Mouse (Mus musculus) embryo, embryonic 11 days (tissue): ENCODE data around the gene Slco4a1.

ENCODE experiments used
- DNase-seq: peaks from one replicate; pipeline ENCODE4 v3.0.0-alpha.2; 2015

Gene Slco4a1

DNA sequence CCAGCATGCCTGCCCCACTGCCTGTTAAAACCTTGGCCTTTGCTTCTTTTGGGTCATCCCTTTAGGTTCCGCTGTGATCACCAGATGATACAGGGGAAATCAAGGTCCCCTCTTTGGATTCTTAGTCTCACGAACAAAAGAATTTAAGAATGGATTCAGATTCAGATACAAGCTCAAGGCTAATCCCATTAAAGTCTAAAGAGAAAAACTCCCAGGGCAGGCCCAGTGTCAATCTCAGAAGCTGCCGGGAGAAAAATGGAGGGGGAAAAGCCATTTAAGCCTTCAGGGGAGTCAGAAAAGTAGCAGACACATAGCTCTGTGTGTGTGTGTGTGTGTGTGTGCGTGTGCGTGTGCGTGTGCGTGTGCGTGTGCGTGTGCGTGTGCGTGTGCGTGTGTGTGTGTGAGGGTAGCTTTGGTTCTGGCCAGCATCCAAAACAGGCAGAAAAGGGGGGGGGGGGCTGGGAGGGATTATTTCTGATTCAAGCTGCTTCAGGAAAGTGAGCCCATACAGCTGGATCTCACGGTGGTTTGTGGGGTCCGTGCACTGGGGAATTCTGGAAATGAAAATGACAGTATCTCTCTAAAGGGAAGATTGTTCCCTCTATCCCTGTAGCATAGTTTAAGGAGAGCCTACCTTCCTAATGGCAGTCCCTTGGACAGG is 52.5 kb downstream of the Slco4a1 start:
- no peak for DNase-seq

DNA sequence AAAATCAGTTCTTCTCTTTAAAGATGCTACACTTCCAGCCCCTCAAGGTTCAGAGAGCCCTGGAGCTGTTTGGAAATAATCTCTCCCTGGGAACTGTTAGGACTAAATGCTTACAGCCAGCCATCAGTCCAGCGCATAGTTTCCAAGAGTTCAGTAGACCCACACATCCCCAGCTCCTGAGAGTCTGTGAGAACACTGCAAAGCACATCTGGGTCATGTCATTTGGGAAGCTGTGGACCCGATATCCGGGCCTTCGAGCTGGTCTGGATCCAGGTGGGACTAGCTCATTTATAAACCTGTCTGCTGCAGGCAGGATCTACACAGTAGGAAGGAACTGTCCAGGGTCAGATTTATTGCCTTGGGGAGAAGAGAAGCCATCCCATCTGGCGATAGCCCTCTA is 54.8 kb downstream of the Slco4a1 start:
- no peak for DNase-seq

DNA sequence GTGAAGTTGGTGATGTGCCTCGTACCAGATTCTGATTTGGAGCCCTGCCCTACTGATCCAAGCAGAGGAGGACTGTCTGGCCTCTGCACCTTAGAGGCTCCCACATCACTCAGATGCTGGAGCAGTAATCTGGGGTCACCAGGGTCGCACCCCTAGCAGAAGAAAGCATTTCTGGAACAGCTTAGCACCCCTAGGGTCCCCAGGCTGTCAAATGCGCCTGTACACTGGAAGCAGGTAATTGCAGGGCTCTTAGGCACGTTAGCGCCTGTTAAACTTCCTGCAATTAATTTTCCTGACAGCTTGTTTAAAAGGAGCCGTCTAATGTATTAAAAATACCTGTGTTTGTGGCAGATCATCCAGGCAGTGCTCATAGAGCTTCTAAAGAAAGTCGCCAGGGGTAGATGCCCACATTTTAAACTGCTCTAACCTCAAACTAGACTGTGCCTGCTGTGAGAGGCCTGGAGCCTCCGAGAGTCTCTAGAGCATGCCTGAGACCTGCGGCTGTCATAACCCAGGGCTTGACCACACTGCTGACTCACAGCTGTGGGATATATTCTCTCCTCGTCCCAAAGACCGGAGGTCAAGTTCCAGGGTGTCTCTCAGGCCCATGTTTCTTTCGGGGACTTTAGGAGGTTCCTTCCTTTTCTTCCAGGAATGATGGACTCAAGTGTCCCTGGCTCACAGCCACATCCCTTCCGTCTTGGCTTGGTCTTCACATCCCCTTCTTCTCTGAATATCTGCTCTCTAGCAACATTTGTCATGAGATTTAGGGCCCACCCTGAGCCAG is 56.0 kb downstream of the Slco4a1 start:
- DNase-seq, result no peak

DNA sequence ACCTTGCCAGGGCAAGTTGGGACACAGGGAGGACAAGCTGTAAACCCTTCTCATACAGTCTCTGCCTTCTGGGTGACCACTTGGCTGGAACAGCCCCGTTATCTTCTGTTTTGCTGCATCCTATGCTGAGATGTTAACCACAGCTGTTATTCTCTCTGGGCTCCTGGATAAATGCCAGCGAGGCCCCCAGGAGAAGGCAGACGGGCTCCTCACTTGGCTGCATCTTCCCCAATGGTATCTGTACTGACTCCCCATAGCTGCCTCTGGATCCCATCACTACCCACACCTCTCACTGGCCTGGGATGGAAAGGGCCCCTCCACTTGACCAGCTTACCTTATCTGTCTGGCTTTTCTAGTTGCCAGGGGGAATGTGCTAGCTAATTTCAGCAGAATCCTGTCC is 57.0 kb downstream of the Slco4a1 start:
- no peak for DNase-seq

DNA sequence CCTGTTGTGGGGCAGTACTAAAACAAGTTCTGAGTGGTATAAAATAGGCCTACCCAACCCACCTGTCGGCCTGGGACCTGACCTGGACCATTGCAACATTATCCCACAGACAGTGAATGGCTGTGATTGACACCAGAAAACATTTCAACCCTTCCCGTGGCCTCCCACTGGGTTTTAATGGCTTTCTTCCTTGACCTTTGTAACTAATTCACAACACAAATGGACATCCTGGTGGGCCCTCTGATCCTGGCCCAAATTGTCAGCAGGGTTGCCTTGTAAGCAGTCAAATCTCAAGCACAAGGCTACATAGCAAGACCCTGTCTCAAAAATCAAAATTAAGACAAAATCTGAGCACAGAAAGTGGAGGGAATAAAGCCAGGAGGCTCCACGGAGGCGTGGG is 57.8 kb downstream of the Slco4a1 start:
- DNase-seq, result no peak

DNA sequence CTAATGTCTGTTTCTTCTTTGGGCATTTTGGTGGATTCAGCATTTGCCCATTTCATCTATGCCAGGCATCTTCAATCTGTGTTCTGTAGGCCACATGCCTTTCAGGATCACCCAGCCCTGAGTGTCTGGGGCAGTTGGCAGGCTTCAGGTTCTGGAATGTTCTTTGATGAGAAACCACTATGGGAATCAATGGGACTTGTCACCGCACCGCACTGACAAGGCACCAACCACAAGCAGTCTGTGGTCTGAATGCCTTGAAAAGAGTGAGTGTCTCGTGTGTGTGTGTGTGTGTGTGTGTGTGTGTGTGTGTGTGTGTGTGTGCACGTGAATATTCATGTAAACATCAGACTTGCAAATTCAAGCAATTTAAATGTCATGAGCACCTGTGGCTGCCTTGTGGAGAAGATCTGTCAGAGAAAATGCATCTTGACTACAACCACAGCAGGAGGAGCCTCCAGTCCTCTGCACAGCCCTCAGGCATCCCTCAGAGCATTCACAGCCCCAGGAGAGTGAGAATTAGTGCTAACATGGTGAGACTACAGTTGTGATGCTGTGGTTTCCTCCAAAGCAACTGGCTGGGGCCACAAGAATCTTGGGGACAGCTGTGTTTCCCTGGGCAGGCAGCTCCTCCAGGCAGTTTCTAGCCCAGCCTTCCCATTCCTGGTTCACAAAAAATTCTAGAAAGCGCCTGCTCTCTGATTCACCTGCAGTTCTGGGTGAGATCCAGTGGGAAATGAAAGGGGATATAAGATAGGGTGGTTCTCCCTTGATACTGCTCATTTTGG is 65.6 kb downstream of the Slco4a1 start:
- DNase-seq, result no peak

DNA sequence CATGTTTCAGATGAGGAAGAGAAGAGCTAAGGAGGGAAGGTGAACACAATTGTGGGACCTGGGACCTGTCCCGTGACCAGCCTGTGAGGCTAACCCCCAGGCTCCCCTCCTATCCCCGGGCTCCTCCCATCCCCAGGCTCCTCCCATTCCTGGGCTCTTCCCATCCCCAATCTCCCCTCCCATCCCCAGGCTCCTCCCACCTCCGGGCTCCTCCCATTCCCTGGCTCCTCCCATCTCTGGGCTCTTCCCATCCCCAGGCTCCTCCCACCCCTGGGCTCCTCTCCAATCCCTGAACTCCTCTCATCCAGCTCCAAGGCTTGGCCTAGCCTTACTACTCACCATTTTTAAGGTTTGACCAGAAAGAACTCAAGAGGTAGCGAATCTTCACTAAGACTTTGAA is 66.8 kb downstream of the Slco4a1 start:
- no peak for DNase-seq
